Mouse (Mus musculus) CH12.LX (cell line): Measurements from ENCODE around the gene Snapc1. TPM values are rescaled to one million over a fixed set of nuclear protein-coding genes. Genes with fewer than 3 reads are reported as not detected.
A peak's percentile ranks its signal among the peaks of the same experiment; 100 is the strongest.

Source experiments
- DNase-seq: peaks from one replicate; pipeline ENCODE4 v3.0.0-alpha.2; 2013; ENCODE audit errors: extremely low read depth
- H3K27ac ChIP-seq: 2 replicates; pipeline ENCODE4 v1.5.1; 2012; ENCODE audit warnings: low read depth, mild to moderate bottlenecking, control low read depth, moderate library complexity; ENCODE audit not compliant: insufficient read depth
- H3K27me3 ChIP-seq: replicated peaks from 2 replicates; pipeline ENCODE3; 2012; ENCODE audit warnings: inconsistent platforms
- H3K36me3 ChIP-seq, 2 experiments: replicated peaks in 1 of 2; 2 replicates each; pipeline versions ENCODE3 to v1.6.1; 2012; ENCODE audit warnings: inconsistent platforms in 1 of 2, low read length in 1 of 2, mild to moderate bottlenecking in 1 of 2, mixed read lengths in 1 of 2, moderate library complexity in 1 of 2; ENCODE audit not compliant: control insufficient read depth in 1 of 2, insufficient read depth in 1 of 2
- H3K4me1 ChIP-seq, 2 experiments: 2 replicates each; pipeline ENCODE4 v1.6.1; 2012; ENCODE audit warnings: inconsistent platforms in 1 of 2, moderate library complexity in 1 of 2; ENCODE audit not compliant: insufficient read depth in 2 of 2, control insufficient read depth in 1 of 2
- H3K4me2 ChIP-seq: 2 replicates; pipeline ENCODE4 v1.6.1; 2012; ENCODE audit warnings: low read depth, mild to moderate bottlenecking, control low read depth; ENCODE audit not compliant: poor library complexity, insufficient read depth, severe bottlenecking
- H3K4me3 ChIP-seq, 3 experiments: fragments of 150-350 bp in 1 of 3; sonication (generic) in 1 of 3; replicated peaks in 1 of 3; 2 replicates each; pipeline versions ENCODE3 to v1.5.1; 2011 to 2012; ENCODE audit warnings: low read depth in 2 of 3, low read length in 2 of 3, mild to moderate bottlenecking in 2 of 3, moderate library complexity in 2 of 3, control low read depth in 1 of 3, improper control_type of control experiment in 1 of 3, inconsistent platforms in 1 of 3, mixed read lengths in 1 of 3; ENCODE audit not compliant: poor library complexity in 1 of 3
- H3K79me2 ChIP-seq: replicated peaks from 2 replicates; pipeline ENCODE4 v1.6.1; 2012; ENCODE audit warnings: mild to moderate bottlenecking, moderate library complexity; ENCODE audit not compliant: control insufficient read depth, poor library complexity, insufficient read depth, severe bottlenecking; ENCODE audit errors: extremely low read depth
- H3K9ac ChIP-seq: 2 replicates; pipeline ENCODE4 v1.6.1; 2012; ENCODE audit warnings: low read depth, mild to moderate bottlenecking, control low read depth, moderate library complexity; ENCODE audit not compliant: insufficient read depth
- H3K9me3 ChIP-seq: replicated peaks from 2 replicates; pipeline ENCODE3; 2012; ENCODE audit warnings: low read length, inconsistent platforms, mixed read lengths
- CHD1 ChIP-seq: IDR thresholded peaks from 2 replicates; pipeline ENCODE4 v1.6.1; 2012; ENCODE audit warnings: low read depth, low read length, improper control_type of control experiment, inconsistent platforms
- CTCF ChIP-seq, 2 experiments: IDR thresholded peaks in 1 of 2; conservative IDR thresholded peaks in 1 of 2; 2 replicates each; pipeline ENCODE4 v1.5.1; 2011 to 2012; ENCODE audit warnings: low read depth in 2 of 2, low read length in 2 of 2, improper control_type of control experiment in 1 of 2, inconsistent platforms in 1 of 2, mild to moderate bottlenecking in 1 of 2, moderate library complexity in 1 of 2
- ELF1 ChIP-seq: IDR thresholded peaks from 2 replicates; pipeline ENCODE4 v1.6.1; 2014; ENCODE audit warnings: low read depth, mild to moderate bottlenecking, inconsistent platforms, low read length, improper control_type of control experiment
- EP300 ChIP-seq: IDR thresholded peaks from 2 replicates; pipeline ENCODE4 v1.6.1; 2011; ENCODE audit warnings: low read length, improper control_type of control experiment
- ETS1 ChIP-seq: conservative IDR thresholded peaks from 2 replicates; pipeline ENCODE4 v1.6.1; 2012; ENCODE audit warnings: low read depth, mild to moderate bottlenecking, inconsistent platforms, low read length, improper control_type of control experiment, moderate library complexity
- GABPA ChIP-seq: IDR thresholded peaks from 2 replicates; pipeline ENCODE4 v1.6.1; 2012; ENCODE audit warnings: low read depth, low read length, improper control_type of control experiment, inconsistent platforms; ENCODE audit not compliant: insufficient replicate concordance
- JUN ChIP-seq: IDR thresholded peaks from 2 replicates; pipeline ENCODE4 v1.6.1; 2011; ENCODE audit warnings: low read depth, mild to moderate bottlenecking, low read length, improper control_type of control experiment, moderate library complexity; ENCODE audit not compliant: insufficient read depth
- JUND ChIP-seq: conservative IDR thresholded peaks from 2 replicates; pipeline ENCODE4 v1.6.1; 2011; ENCODE audit warnings: low read depth, low read length, improper control_type of control experiment
- MAX ChIP-seq: IDR thresholded peaks from 2 replicates; pipeline ENCODE4 v1.6.1; 2011; ENCODE audit warnings: low read length, improper control_type of control experiment
- MEF2A ChIP-seq: IDR thresholded peaks from 2 replicates; pipeline ENCODE4 v1.6.1; 2014; ENCODE audit warnings: low read depth, mild to moderate bottlenecking, inconsistent platforms, low read length, improper control_type of control experiment, borderline replicate concordance
- NELFE ChIP-seq: IDR thresholded peaks from 2 replicates; pipeline ENCODE4 v1.6.1; 2011; ENCODE audit warnings: low read depth, low read length, improper control_type of control experiment
- NRF1 ChIP-seq: IDR thresholded peaks from 2 replicates; pipeline ENCODE4 v1.6.1; 2014; ENCODE audit warnings: low read depth, mild to moderate bottlenecking, inconsistent platforms, low read length, improper control_type of control experiment, moderate library complexity
- RAD21 ChIP-seq: IDR thresholded peaks from 2 replicates; pipeline ENCODE4 v1.6.1; 2011; ENCODE audit warnings: low read depth, mild to moderate bottlenecking, low read length, improper control_type of control experiment, moderate library complexity
- TBP ChIP-seq: conservative IDR thresholded peaks from 2 replicates; pipeline ENCODE4 v1.6.1; 2011; ENCODE audit warnings: low read depth, low read length, improper control_type of control experiment
- ZKSCAN1 ChIP-seq: IDR thresholded peaks from 2 replicates; pipeline ENCODE4 v1.6.1; 2012; ENCODE audit warnings: low read depth, inconsistent platforms, low read length, improper control_type of control experiment, borderline replicate concordance
- ZMIZ1 ChIP-seq: IDR thresholded peaks from 2 replicates; pipeline ENCODE4 v1.6.1; 2012; ENCODE audit warnings: low read depth, mild to moderate bottlenecking, inconsistent platforms, low read length, improper control_type of control experiment
- dilution Hi-C: fragments of 300-500 bp; cut with MboI; formaldehyde crosslinking; loops from 2 replicates; pipeline ENCODE4 v1.14.3; 2020; ENCODE audit warnings: low sequenced_read_pairs; ENCODE audit not compliant: extremely low pct_unique_long_range_greater_than_20kb, extremely low pct_ligation_motif_present
- in situ Hi-C: fragments of 300-500 bp; cut with MboI; formaldehyde crosslinking; loops from 3 replicates; pipeline ENCODE4 v1.14.3; 2019; ENCODE audit warnings: low sequenced_read_pairs, low pct_ligation_motif_present, low pct_unique_long_range_greater_than_20kb, mixed read lengths
- polyA plus RNA-seq: library from polyadenylated mRNA; unstranded; fragments of >175 nt; gene quantifications from 2 replicates; pipeline ENCODE4 v1.2.1, GENCODE M21; 2012; ENCODE audit warnings: low read depth; ENCODE audit not compliant: insufficient read length
- total RNA-seq, 2 experiments: library from RNA; depleted of rRNA; stranded (reverse); fragments of 300-350 nt in 1 of 2; fragments of >200 nt in 1 of 2; gene quantifications; 2 replicates each; pipeline ENCODE4 v1.2.3; 2012 to 2014

Snapc1 gene
- total and polyA plus RNA-seq, 3 experiments = 7.7 to 24.0 (median 9.7) TPM

DNA sequence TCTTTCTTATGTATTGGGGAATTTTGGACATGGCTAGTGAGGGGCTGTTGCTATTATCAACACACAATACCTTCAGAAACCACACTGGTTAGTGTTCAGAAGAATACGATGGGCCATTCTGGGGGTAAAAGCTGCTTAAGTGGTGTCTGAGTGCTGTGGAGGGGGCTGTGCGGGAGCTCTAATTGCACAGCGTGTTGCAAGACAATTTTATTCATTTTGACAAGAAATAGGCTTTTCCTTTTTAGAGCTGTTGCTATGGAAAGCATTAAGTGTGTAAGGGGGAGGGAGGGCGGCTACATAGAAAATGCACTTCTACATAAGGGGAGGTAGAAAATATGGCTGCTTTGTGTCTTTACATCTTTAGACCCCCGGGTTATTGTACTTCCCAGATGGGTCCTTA is 59.0 kb downstream of the Snapc1 start:
- H3K4me2 ChIP-seq = no peak overlapping the region
- H3K4me1 ChIP-seq = no peaks in the 10 kb centered on the region
- in situ Hi-C loops (loop anchor here (25.0 kb wide), 2 partner anchors 264 to 461 kb away; no protein-coding TSS in a partner anchor), dilution Hi-C loops (no loop called here)
- no peak overlapping the region for H3K27ac ChIP-seq
- H3K9me3 ChIP-seq = no peaks in the 10 kb centered on the region
- DNase-seq = no peak
- no peak overlapping the region for H3K4me3 ChIP-seq
- H3K9ac ChIP-seq = no peak overlapping the region
- TF ChIP-seq ZKSCAN1 (no peak), ZMIZ1 (no peak), JUND (no peak), NRF1 (no peak), EP300 (no peak), MAX (no peak), ETS1 (no peak), CHD1 (no peak), CTCF (conservative IDR thresholded peaks at IDR 0.05 in 1 of 2, IDR thresholded peaks at IDR 0.05 in 1 of 2; ENCODE audit: low read depth in 2 of 2, low read length in 2 of 2) (no peak)
- H3K36me3 ChIP-seq = no peaks in the 10 kb centered on the region
- no peaks in the 10 kb centered on the region for H3K79me2 ChIP-seq
- no peaks in the 10 kb centered on the region for H3K27me3 ChIP-seq

DNA sequence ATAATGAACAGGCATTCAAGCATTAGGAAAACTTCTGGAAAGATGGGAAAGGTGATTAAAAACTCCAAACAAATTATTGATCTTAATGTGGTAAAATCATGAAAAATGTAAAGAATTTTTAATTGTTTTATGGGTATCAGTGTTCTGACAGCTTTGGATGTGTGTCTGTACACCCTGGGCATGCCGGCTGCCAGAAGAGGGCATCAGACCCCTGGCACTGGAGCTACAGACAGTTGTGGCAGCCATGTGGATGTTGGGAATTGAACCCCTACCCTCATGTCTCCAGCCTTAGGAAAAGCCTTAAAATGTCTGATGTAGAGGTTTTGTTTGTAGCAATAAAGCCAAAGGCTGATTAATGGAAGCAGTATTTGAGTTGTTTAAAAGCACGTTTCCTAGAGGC is 60.6 kb downstream of the Snapc1 start:
- H3K79me2 ChIP-seq = no peaks in the 10 kb centered on the region
- no peaks in the 10 kb centered on the region for H3K36me3 ChIP-seq
- in situ Hi-C loops = loop anchor here (25.0 kb wide), 2 partner anchors 262 to 463 kb away; no protein-coding TSS in a partner anchor
- H3K4me2 ChIP-seq = no peak overlapping the region
- no peaks in the 10 kb centered on the region for H3K4me1 ChIP-seq
- no peak for DNase-seq
- no peaks in the 10 kb centered on the region for H3K9me3 ChIP-seq
- no peak overlapping the region for H3K9ac ChIP-seq
- no peaks in the 10 kb centered on the region for H3K27me3 ChIP-seq
- TF ChIP-seq CTCF (conservative IDR thresholded peaks at IDR 0.05 in 1 of 2, IDR thresholded peaks at IDR 0.05 in 1 of 2; ENCODE audit: low read depth in 2 of 2, low read length in 2 of 2) (peak in 1 of 2 experiments; percentile 29; a peak in 1 of 4 replicates), NELFE (no peak), JUN (no peak), MEF2A (no peak), GABPA (no peak), RAD21 (peak; percentile 15), ELF1 (no peak), TBP (no peak)
- dilution Hi-C loops = no loop called here
- no peak overlapping the region for H3K4me3 ChIP-seq
- no peak overlapping the region for H3K27ac ChIP-seq

Other genes with a start within 250 kb of the Snapc1 start
- gene Hif1a, start 63.1 kb upstream of the Snapc1 start, total RNA-seq (2012; rRNA removed) = 18.8 and 21.9 TPM in 2 replicates
- 50.1 and 52.4 TPM in 2 replicates for gene Hif1a, start 63.1 kb upstream of the Snapc1 start, total RNA-seq (2014; rRNA removed)
- 26.2 and 30.3 TPM in 2 replicates for gene Hif1a, start 63.1 kb upstream of the Snapc1 start, polyA plus RNA-seq
- gene Gm49321, start 26.8 kb upstream of the Snapc1 start, total RNA-seq (2012; rRNA removed) = 1.2 TPM in 1 of 2 replicates, not detected in the other
- not detected in 2 replicates for gene Gm49321, start 26.8 kb upstream of the Snapc1 start, total RNA-seq (2014; rRNA removed)
- gene Gm49321, start 26.8 kb upstream of the Snapc1 start, polyA plus RNA-seq = 3.0 TPM in 1 of 2 replicates, not detected in the other
- not detected in 2 replicates for gene Syt16, start 33.2 kb downstream of the Snapc1 start, total RNA-seq (2012; rRNA removed)
- 0.05 TPM in 2 replicates for gene Syt16, start 33.2 kb downstream of the Snapc1 start, total RNA-seq (2014; rRNA removed)
- gene Syt16, start 33.2 kb downstream of the Snapc1 start, polyA plus RNA-seq = not detected in 2 replicates